Mouse (Mus musculus): ENCODE measurements around the gene Endou. TPM values are rescaled to one million over a fixed set of nuclear protein-coding genes. Genes with fewer than 3 reads are reported as not detected.

Gene Endou
- 0.25 and 0.26 TPM in 2 replicates for polyA plus RNA-seq (2015; fragmentation: Nextera tagmentation; extraction: Ambion mirVana)

DNA sequence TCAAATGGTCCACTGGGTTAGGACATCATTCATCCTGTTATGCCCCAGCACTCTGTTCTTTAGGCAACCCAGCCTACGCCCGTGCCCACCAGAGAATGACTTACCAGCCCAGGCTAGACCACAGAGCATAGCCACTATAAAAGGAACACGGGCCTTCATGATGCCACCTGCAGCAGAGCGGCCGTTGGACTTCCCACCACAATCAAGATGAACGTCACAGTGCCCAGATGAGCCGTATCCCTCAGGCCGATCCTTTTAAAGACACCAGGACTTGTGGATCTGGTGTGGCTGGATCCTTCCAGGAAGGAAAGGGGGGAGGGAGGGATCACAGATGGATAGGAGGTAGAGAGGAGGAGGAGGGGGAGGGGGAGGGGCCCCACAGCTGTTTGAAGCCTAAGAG, at the start of gene Endou:
Gene Endou (minus strand): TSS at position 229 of the 400 bp plus-strand sequence.
- 95% methylated on average over 8 of the region's 8 CpGs for WGBS
- Histone ChIP-seq H3K27ac (no peak within 1 kb of the TSS), H3K4me2 (no peak within 1 kb of the TSS), H3K4me3 (no peak within 1 kb of the TSS), H3K27me3 (no peaks in the 10 kb centered on the region), H3K4me1 (no peaks in the 10 kb centered on the region), H3K36me3 (ENCODE audit: poor library complexity, severe bottlenecking) (no peaks in the 10 kb centered on the region), H3K9me3 (replicated peaks) (no peaks in the 10 kb centered on the region), H3K9ac (no peak within 1 kb of the TSS)
- no peak for ATAC-seq

DNA sequence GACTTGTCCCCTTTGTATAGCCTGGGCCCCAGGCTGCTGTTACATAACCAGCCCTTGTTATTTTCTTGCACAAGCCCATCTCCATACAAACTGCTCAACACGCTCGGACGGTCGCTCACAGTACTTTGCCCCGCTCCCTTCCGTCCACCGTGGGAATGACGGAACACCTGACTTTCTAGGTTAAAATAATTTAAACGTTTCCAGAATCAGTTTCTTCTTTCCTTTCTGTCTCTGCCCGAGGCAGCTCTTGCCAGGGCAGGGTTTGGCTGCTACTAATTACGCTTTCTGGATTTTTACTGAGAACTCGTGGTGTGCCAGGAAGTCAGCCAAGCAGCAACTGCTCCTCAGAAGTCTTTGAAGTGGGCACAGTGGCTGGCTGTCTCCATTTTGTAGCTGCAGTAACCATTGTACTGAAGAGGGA, 49.5 kb upstream of the Endou start:
- H3K27ac ChIP-seq = no peak overlapping the region
- no peak overlapping the region for H3K4me2 ChIP-seq
- ATAC-seq = no peak
- no peak overlapping the region for H3K4me3 ChIP-seq
- no peaks in the 10 kb centered on the region for H3K36me3 ChIP-seq (ENCODE audit: poor library complexity, severe bottlenecking)
- peaks cover 19% of the 10 kb centered on the region for H3K27me3 ChIP-seq
- WGBS = 60% methylated on average over 12 of the region's 12 CpGs
- H3K9ac ChIP-seq = no peak overlapping the region
- H3K4me1 ChIP-seq = peaks cover 29% of the 10 kb centered on the region
- H3K9me3 ChIP-seq (replicated peaks) = no peaks in the 10 kb centered on the region

DNA sequence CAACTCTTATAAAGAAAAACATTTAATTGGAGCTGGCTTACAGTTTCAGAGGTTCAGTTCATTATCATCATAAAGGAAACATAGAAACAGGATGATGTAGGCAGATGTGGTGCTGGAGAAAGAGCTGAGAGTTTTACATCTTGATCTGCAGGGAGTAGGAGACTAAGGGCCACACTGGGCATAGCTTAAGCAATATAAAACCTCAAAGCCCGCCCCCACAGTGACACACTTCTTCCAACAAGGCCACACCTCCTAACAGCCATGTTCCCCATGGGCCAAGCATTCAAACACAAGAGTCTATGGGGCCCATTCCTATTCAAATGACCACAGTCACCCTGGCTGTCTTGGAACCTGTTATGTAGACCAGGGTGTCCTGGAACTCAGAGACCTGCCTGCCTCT, 48.4 kb upstream of the Endou start:
- no peaks in the 10 kb centered on the region for H3K9me3 ChIP-seq (replicated peaks)
- no peak overlapping the region for H3K4me2 ChIP-seq
- no peaks in the 10 kb centered on the region for H3K36me3 ChIP-seq (ENCODE audit: poor library complexity, severe bottlenecking)
- 89% methylated on average over 1 of the region's 1 CpGs for WGBS
- H3K27ac ChIP-seq = no peak overlapping the region
- ATAC-seq = no peak
- H3K4me3 ChIP-seq = no peak overlapping the region
- H3K9ac ChIP-seq = no peak overlapping the region
- peaks cover 19% of the 10 kb centered on the region for H3K27me3 ChIP-seq
- H3K4me1 ChIP-seq = peaks cover 25% of the 10 kb centered on the region

DNA sequence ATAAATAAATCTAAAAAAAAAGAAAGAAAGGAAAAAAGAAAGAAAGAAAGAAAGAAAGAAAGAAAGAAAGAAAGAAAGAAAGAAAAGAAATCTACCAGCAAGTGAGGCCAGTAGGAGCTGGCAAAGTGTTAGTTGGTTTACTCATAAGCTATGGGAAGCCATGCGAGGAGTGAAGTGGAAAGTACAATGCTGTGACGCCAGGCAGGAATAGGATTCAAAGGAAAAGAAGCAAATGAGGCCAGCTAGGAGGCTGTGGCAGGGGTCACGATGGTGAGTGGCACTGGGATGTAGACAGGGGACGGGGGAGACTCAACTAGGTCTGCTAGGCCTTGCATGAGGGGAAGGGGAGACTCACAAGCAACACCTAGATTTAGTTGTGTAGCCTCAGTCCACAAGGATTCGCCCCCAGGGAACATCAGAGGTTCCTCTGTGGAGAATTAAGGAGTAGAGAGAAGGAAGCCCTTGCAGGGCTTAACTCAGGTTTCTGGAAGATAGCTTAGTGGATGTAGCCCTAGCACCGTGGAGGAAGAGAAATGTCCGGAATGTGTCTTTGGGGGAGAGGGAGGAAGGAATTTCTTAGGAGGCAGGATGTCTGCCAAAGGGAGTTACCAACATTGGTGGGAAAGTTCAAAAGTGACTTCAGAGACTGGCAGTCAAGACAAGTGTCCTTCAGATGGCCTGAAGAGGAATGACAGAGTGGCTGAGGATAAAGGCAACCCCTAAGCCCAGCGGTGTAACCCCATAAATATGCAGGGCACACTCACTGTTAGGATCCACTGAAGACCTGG, 47.4 kb upstream of the Endou start, which contains the start of gene Slc48a1:
Gene Slc48a1 (plus strand): TSS at position 210 of the 788 bp plus-strand sequence.
- H3K4me3 ChIP-seq = no peak within 1 kb of the TSS
- peaks cover 19% of the 10 kb centered on the region for H3K27me3 ChIP-seq
- H3K9me3 ChIP-seq (replicated peaks) = no peaks in the 10 kb centered on the region
- 78% methylated on average over 8 of the region's 8 CpGs for WGBS
- no peaks in the 10 kb centered on the region for H3K36me3 ChIP-seq (ENCODE audit: poor library complexity, severe bottlenecking)
- peaks cover 33% of the 10 kb centered on the region for H3K4me1 ChIP-seq
- no peak within 1 kb of the TSS for H3K4me2 ChIP-seq
- H3K9ac ChIP-seq = no peak within 1 kb of the TSS
- H3K27ac ChIP-seq = no peak within 1 kb of the TSS
- ATAC-seq = no peak

DNA sequence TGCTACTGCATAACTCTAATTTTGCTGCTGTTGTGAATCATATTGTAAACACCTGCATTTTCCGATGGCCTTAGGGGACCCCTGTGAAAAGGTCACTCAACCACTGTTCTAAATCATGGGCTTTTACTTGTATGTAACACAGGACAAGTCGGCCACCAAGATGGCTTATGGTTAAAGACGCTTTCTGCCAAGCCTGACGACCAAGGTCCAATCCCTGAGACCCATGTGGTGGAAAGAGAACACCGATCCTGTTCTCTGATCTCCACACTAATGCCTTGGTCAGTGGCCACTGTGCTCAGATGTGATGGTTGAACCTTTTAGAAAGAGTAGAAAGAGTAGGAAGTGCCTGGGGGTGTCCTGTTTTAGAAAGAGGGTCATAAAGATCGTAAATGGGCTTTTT, 45.8 kb upstream of the Endou start:
- no peaks in the 10 kb centered on the region for H3K9me3 ChIP-seq (replicated peaks)
- H3K27ac ChIP-seq = no peak overlapping the region
- WGBS = 86% methylated on average over 6 of the region's 6 CpGs
- peaks cover 6% of the 10 kb centered on the region; the same call in 1 of the 2 replicates for H3K27me3 ChIP-seq
- H3K36me3 ChIP-seq (ENCODE audit: poor library complexity, severe bottlenecking) = no peaks in the 10 kb centered on the region
- H3K9ac ChIP-seq = no peak overlapping the region
- no peak overlapping the region for H3K4me2 ChIP-seq
- ATAC-seq = no peak
- peaks cover 32% of the 10 kb centered on the region for H3K4me1 ChIP-seq
- no peak overlapping the region for H3K4me3 ChIP-seq

DNA sequence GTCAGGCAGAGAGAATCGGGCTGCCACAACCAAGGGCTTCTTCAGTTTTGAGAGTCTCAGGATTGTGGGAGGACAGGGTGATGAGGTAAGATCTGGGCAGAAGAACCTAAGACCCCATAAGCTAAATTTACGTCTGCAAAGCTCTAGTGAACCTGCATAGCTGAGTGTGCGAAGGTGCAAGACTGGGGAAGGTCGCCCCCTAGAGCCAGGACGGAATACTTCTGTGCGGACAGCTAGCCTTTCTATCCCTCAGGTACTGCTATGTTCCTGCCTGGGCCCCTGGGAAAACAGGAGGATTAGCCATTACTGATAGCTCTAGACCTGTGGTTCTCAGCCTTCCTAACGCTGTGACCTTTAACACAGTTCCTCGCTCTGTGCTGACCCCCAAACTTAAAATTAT, 45.4 kb upstream of the Endou start:
- Histone ChIP-seq H3K4me1 (peaks cover 29% of the 10 kb centered on the region), H3K27ac (no peak overlapping the region), H3K36me3 (ENCODE audit: poor library complexity, severe bottlenecking) (no peaks in the 10 kb centered on the region), H3K4me2 (no peak overlapping the region), H3K27me3 (peaks cover 3% of the 10 kb centered on the region; the same call in 1 of the 2 replicates), H3K9me3 (replicated peaks) (no peaks in the 10 kb centered on the region), H3K4me3 (no peak overlapping the region), H3K9ac (no peak overlapping the region)
- peak; percentile 46; the same call in 1 of the 2 replicates for ATAC-seq
- 7% methylated on average over 8 of the region's 8 CpGs for WGBS

DNA sequence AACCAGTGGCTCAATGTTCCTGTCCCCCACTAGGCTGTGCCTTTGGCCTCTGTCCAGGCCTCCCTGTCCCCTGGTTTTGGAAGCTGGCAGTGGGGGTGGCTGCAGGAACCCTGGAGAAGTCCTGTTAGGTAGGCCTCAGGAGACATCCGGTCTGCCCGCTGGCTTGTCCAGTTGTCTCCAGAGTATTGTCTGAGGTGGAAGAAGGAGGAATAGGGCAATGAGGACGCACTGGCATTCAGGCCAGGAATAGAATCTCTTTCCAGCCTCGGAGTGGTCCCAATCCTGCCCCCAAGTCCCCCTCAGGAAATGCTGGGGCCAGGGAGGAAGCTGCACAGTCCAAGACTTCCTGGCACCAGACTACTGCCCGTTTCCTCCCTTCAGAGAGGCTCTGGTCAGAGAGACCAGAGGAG, 42.8 kb upstream of the Endou start:
- Histone ChIP-seq H3K27me3 (peaks cover 23% of the 10 kb centered on the region), H3K9ac (no peak overlapping the region), H3K27ac (no peak overlapping the region; the same call in 1 of the 2 replicates), H3K9me3 (replicated peaks) (no peaks in the 10 kb centered on the region), H3K4me1 (peaks cover 16% of the 10 kb centered on the region), H3K4me3 (no peak overlapping the region), H3K36me3 (ENCODE audit: poor library complexity, severe bottlenecking) (no peaks in the 10 kb centered on the region), H3K4me2 (no peak overlapping the region)
- no peak for ATAC-seq
- WGBS = 81% methylated on average over 5 of the region's 5 CpGs

DNA sequence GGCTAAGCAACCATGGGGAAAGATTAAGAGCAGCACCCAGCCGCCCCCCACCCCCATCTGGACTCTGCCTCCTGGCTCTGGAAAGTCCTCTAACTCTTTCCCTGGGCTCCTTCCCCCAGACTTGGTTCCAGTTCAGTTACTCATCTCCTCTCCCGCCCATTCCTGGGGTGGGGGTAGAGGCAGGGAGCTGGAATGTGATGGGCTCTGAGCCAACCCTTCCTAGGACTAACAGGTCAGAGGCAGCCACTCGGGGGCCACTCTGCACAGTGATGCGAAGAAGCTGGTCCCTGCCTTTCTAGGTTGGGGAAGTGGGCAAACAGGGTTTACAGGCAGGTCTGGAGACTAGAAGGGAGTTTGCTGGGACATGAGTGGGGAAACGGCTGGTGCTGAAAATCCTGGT, 42.0 kb upstream of the Endou start:
- peaks cover 20% of the 10 kb centered on the region for H3K4me1 ChIP-seq
- 27% methylated on average over 5 of the region's 5 CpGs for WGBS
- H3K36me3 ChIP-seq (ENCODE audit: poor library complexity, severe bottlenecking) = no peaks in the 10 kb centered on the region
- peaks cover 32% of the 10 kb centered on the region for H3K27me3 ChIP-seq
- H3K4me2 ChIP-seq = no peak overlapping the region
- H3K27ac ChIP-seq = no peak overlapping the region
- no peak for ATAC-seq
- no peak overlapping the region for H3K4me3 ChIP-seq
- peak overlapping the region; percentile 4; the same call in 1 of the 2 replicates for H3K9ac ChIP-seq
- no peaks in the 10 kb centered on the region for H3K9me3 ChIP-seq (replicated peaks)

DNA sequence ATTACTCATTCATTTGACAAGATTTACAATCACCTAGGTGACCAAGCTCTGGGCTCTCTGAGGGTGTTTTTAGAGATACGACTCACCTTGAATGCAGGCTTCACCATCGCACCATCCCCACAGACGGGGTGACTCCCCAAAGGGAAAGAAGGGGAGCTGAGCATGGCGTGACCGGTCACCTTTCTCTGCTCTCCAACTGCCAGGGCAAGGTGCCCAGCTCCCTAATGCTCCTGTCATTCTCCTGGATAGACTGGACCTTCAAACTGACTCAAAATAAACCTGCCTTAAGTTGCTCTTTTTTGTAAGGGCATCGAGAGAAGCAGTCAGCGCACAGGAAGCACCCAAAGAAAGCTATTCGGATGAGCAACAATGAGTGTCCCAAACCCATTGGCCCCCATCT, 39.1 kb upstream of the Endou start:
- peaks cover 57% of the 10 kb centered on the region for H3K27me3 ChIP-seq
- H3K9ac ChIP-seq = no peak overlapping the region
- H3K4me1 ChIP-seq = peaks cover 47% of the 10 kb centered on the region
- no peak for ATAC-seq
- no peak overlapping the region for H3K4me3 ChIP-seq
- H3K27ac ChIP-seq = no peak overlapping the region
- H3K4me2 ChIP-seq = no peak overlapping the region
- no peaks in the 10 kb centered on the region for H3K36me3 ChIP-seq (ENCODE audit: poor library complexity, severe bottlenecking)
- WGBS = 69% methylated on average over 8 of the region's 8 CpGs
- H3K9me3 ChIP-seq (replicated peaks) = no peaks in the 10 kb centered on the region

DNA sequence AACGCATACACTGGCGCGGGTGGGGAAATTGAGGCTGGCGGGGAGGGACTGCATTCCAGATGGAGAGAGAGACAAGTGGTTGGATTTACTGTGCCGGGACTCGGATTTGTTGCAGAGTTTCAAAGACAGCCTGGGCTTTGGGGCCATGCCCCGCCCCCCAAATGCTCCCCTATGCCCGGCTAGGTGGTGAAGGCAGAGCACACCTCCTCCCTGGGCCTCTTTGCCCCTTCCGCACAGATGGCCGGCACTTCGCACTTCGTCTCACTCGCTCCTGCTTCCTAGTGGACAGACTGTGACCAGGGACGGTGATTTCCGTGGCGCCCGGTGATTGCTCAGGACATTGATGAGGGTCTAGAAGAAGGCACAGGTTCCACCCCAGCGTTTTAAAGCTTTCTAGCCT, 37.1 kb upstream of the Endou start:
- Histone ChIP-seq H3K4me2 (peak overlapping the region; percentile 94), H3K4me1 (peaks cover 36% of the 10 kb centered on the region), H3K9me3 (replicated peaks) (no peaks in the 10 kb centered on the region), H3K36me3 (ENCODE audit: poor library complexity, severe bottlenecking) (no peaks in the 10 kb centered on the region), H3K4me3 (peak overlapping the region; percentile 48), H3K9ac (peak overlapping the region; percentile 57), H3K27ac (no peak overlapping the region), H3K27me3 (peaks cover 70% of the 10 kb centered on the region)
- ATAC-seq = no peak; the same call in 1 of the 2 replicates
- 2% methylated on average over 18 of the region's 18 CpGs for WGBS

DNA sequence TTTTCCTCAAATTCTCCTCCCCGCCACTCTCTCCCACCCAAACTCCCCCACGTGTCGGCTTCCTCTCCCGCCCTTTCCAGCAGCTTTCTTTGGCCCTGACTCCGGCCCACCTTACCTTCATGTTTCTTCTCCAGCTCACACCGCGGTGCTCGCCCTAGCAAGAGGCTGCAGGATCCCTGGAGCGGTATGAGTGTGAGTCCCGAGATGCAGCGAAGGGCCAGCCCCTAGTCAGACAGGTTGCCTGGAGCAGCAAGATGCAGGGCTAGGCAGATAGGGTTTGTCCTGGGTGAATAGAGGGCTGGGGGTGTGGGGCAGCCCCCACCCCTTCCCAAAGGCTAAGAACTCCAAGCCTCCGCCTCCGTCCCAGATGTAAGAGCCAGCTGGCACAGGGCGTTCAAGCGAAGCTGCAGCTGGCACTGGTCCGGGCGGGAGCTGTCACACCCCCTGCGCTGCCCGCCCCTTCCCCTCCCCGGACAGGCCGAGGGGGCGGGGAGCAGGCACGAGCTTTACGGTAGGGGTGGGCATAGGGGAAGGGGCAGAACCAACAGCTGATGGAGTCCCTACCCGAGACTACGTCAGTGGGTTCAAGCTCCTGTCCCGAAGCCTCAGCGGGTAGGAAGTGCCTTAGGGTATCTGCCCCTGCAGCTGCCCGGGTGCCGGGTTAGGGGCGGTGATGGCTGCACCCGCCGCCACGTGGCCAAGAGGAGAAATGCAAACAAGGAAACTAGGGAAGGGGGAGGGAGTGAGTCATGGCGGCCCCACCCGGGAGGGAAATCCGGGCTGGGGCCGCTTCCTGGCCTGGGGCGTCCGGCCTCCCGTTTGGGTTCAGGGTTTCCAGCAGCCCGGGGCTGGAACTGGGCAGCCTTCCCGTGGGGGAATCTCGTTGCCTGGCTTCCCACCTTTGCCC, 36.4 kb upstream of the Endou start, which contains the start of gene Rapgef3:
Gene Rapgef3 (minus strand): TSS at position 693 of the 907 bp plus-strand sequence.
- H3K27me3 ChIP-seq = peaks cover 70% of the 10 kb centered on the region
- peaks cover 31% of the 10 kb centered on the region for H3K4me1 ChIP-seq
- peak within 1 kb of the TSS; percentile 94 for H3K4me2 ChIP-seq
- peak within 1 kb of the TSS; percentile 57 for H3K9ac ChIP-seq
- no peaks in the 10 kb centered on the region for H3K36me3 ChIP-seq (ENCODE audit: poor library complexity, severe bottlenecking)
- peak; percentile 82 for ATAC-seq
- WGBS = under 1% methylated on average over 44 of the region's 44 CpGs
- H3K9me3 ChIP-seq (replicated peaks) = no peaks in the 10 kb centered on the region
- H3K4me3 ChIP-seq = peak within 1 kb of the TSS; percentile 48
- peak within 1 kb of the TSS; percentile 36 for H3K27ac ChIP-seq
